Mouse (Mus musculus) kidney, postnatal 0 days (tissue): ENCODE measurements around the gene Stab2. TPM values are rescaled to one million over a fixed set of nuclear protein-coding genes. Genes with fewer than 3 reads are reported as not detected.

ENCODE experiments used
- ATAC-seq: fragments of 200-750 bp; cut with Nextera tagmentation; replicated peaks from 2 replicates; pipeline ENCODE4 v1.8.0; 2017; ENCODE audit warnings: low read depth, moderate number of reproducible peaks, moderate TSS enrichment, moderate library complexity; ENCODE audit not compliant: low FRiP score
- DNase-seq: peaks from one replicate; pipeline ENCODE4 v3.0.0-alpha.2; 2016; ENCODE audit warnings: low spot score
- H3K27ac ChIP-seq: fragments of 300-500 bp; sonication (generic); 2 replicates; pipeline ENCODE4 v1.5.1; 2014; ENCODE audit warnings: mild to moderate bottlenecking
- H3K27me3 ChIP-seq: fragments of 300-500 bp; sonication (generic); 2 replicates; pipeline ENCODE4 v1.6.1; 2014; ENCODE audit warnings: low read length, mixed read lengths; ENCODE audit not compliant: insufficient read depth
- H3K36me3 ChIP-seq: fragments of 300-500 bp; sonication (generic); 2 replicates; pipeline ENCODE4 v1.6.1; 2014; ENCODE audit warnings: low read length, mixed read lengths; ENCODE audit not compliant: insufficient read depth
- H3K4me1 ChIP-seq: fragments of 300-500 bp; sonication (generic); replicated peaks from 2 replicates; pipeline ENCODE4 v1.6.1; 2014; ENCODE audit warnings: antibody characterized with exemption, low read length, mixed read lengths; ENCODE audit not compliant: insufficient read depth
- H3K4me2 ChIP-seq: fragments of 300-500 bp; sonication (generic); 2 replicates; pipeline ENCODE4 v1.6.1; 2014; ENCODE audit warnings: mild to moderate bottlenecking, low read length, moderate library complexity, mixed read lengths
- H3K4me3 ChIP-seq: fragments of 300-500 bp; sonication (generic); replicated peaks from 2 replicates; pipeline ENCODE4 v1.5.1; 2014; ENCODE audit warnings: low read depth, low read length
- H3K9ac ChIP-seq: fragments of 300-500 bp; sonication (generic); 2 replicates; pipeline ENCODE4 v1.6.1; 2014; ENCODE audit warnings: low read depth, low read length
- H3K9me3 ChIP-seq: fragments of 300-500 bp; sonication (generic); replicated peaks from 2 replicates; pipeline ENCODE4 v1.6.1; 2016; ENCODE audit warnings: low read length, inconsistent platforms, mixed read lengths
- CTCF ChIP-seq: IDR thresholded peaks from 2 replicates; pipeline ENCODE4 v1.5.1; 2016; ENCODE audit warnings: antibody characterized with exemption, low read depth, mild to moderate bottlenecking, moderate library complexity
- WGBS: fragments of 180-500 bp; shearing (Covaris S2); extraction: QIAGEN DNeasy Blood & Tissue Kit; methylation state at CpG from one replicate; pipeline ENCODE4 v1.1.7; 2014; 5-methylcytosine and 5-hydroxymethylcytosine counted together
- polyA plus RNA-seq: library from polyadenylated mRNA; unstranded; fragments of >200 nt; fragmentation: Nextera tagmentation; extraction: Ambion mirVana; gene quantifications from 2 replicates; pipeline ENCODE4 v1.2.1, GENCODE M21; 2015

The Stab2 gene
- polyA plus RNA-seq, 1 experiment from 2014 or later = 0.51 TPM

DNA sequence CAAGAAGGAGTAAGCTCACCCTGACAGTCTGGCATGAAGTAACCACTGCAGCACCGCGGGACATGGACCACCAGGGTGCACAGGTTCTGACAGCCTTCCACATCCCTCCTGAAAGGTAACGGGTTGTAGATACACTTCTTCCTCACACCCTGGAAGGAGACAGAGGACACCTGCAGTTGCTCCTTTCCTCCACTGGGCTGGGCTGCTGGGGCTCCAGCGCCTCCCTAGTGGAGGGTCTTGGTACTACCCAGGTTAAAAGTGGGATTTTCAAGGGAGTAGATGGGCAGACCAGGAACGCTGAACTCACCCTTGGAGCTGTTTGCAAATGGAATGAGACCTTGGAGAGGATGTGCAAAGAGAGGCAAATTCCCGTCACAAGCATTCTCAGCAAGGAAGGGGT is 144.4 kb downstream of the Stab2 start:
- peak; percentile 37; the same call in 1 of the 2 replicates for TF ChIP-seq CTCF
- WGBS = 93% methylated on average over 6 of the region's 6 CpGs
- no peak for ATAC-seq
- Histone ChIP-seq H3K4me1 (no peaks in the 10 kb centered on the region), H3K9me3 (no peaks in the 10 kb centered on the region), H3K4me2 (no peak overlapping the region), H3K36me3 (no peaks in the 10 kb centered on the region), H3K9ac (no peak overlapping the region), H3K27ac (no peak overlapping the region), H3K4me3 (no peak overlapping the region), H3K27me3 (no peaks in the 10 kb centered on the region)
- DNase-seq = no peak

DNA sequence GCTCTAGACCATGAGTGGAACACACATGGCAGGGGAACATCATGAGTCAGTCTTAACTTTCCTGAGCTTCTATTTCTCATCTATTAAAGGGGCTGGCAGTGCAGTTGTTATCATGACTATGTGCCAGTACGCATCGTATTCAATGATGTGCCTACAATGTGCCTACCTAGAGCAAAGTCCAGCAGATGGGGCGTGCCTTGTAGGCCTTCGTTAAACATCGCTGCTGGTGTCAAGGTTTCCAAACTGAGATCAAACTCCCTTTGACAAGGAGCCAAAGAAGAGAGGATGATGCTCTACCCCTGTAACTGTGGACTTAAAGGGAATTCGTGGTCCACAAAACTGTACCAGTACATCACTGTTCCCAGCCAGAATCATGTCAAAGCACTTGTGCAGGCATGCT is 145.3 kb downstream of the Stab2 start:
- H3K9ac ChIP-seq = no peak overlapping the region
- no peaks in the 10 kb centered on the region for H3K27me3 ChIP-seq
- DNase-seq = no peak
- no peak for TF ChIP-seq CTCF
- WGBS = 91% methylated on average over 6 of the region's 6 CpGs
- no peak overlapping the region for H3K27ac ChIP-seq
- no peak for ATAC-seq
- no peaks in the 10 kb centered on the region for H3K4me1 ChIP-seq
- H3K4me2 ChIP-seq = no peak overlapping the region
- H3K36me3 ChIP-seq = no peaks in the 10 kb centered on the region
- no peak overlapping the region for H3K4me3 ChIP-seq
- no peaks in the 10 kb centered on the region for H3K9me3 ChIP-seq

DNA sequence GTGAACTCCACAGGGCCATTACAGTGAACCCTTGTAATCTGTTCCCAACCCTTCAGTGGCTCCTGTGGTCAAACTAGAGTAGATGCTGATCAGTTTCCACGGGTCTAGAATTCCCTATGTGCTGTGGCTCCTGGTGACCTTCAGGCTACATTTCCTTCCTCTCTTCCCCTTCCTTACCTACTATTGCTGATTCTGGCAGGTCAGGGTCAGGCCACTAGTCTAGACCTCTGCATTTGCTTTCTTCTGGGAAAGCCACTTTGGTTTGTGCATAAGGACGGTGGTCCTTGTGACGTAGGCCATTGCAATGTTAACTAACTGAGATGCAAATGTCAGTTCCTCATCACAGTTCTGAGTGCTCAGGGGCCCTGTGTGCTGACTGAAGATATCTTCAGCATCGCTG is 147.4 kb downstream of the Stab2 start:
- ATAC-seq = no peak
- no peak overlapping the region for H3K27ac ChIP-seq
- DNase-seq = no peak
- H3K9ac ChIP-seq = no peak overlapping the region
- no peaks in the 10 kb centered on the region for H3K36me3 ChIP-seq
- no peaks in the 10 kb centered on the region for H3K27me3 ChIP-seq
- no peak overlapping the region for H3K4me3 ChIP-seq
- no peak for TF ChIP-seq CTCF
- H3K4me2 ChIP-seq = no peak overlapping the region
- H3K4me1 ChIP-seq = no peaks in the 10 kb centered on the region
- 76% methylated on average over 4 of the region's 4 CpGs for WGBS
- H3K9me3 ChIP-seq = no peaks in the 10 kb centered on the region

DNA sequence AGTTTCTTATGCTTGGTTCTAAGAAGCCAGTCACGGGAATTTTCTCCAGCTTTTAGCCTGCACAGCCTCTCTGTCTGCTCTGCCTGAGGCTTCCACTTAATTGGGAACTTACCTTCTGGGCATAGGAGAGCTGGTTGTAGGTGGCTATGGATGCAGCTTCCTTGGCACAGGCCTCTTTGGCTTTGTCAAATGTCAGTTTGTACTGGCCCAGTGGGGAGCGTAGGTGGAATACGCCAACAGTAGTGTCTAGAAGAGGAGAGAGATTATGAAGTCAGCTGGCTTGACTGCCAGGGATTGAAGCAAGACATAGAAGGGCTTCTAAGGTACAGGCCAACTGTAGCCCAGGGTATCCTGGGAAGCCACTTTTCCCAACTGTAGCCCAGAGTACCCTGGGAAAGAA is 154.4 kb downstream of the Stab2 start:
- ATAC-seq (no peak), DNase-seq (no peak)
- Histone ChIP-seq H3K4me1 (no peaks in the 10 kb centered on the region), H3K4me2 (no peak overlapping the region), H3K9me3 (no peaks in the 10 kb centered on the region), H3K9ac (no peak overlapping the region), H3K36me3 (no peaks in the 10 kb centered on the region), H3K4me3 (no peak overlapping the region), H3K27me3 (no peaks in the 10 kb centered on the region), H3K27ac (no peak overlapping the region)
- 86% methylated on average over 3 of the region's 3 CpGs for WGBS
- TF ChIP-seq CTCF = no peak

DNA sequence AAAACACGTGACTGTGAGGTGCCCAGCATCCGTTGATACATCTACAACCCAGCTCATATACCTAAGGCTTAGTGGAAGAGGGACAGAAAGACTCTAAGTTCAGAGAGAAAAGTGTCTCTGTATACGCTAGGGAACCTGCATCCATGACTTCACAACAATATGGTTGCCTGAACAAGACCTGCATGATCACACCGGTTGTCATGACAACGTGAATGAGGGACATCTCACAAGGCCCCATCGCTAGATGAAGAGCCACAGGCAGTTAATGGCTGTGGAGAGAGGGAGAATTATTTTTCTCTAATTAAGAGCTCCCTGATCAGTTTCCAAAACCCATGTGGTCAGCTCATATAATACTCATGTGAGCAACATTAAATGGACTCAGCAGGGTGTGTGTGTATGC is 155.7 kb downstream of the Stab2 start:
- no peaks in the 10 kb centered on the region for H3K4me1 ChIP-seq
- 84% methylated on average over 6 of the region's 6 CpGs for WGBS
- no peaks in the 10 kb centered on the region for H3K27me3 ChIP-seq
- no peak overlapping the region for H3K27ac ChIP-seq
- ATAC-seq = no peak
- H3K9ac ChIP-seq = no peak overlapping the region
- no peak for DNase-seq
- no peak for TF ChIP-seq CTCF
- no peak overlapping the region for H3K4me3 ChIP-seq
- H3K36me3 ChIP-seq = no peaks in the 10 kb centered on the region
- H3K9me3 ChIP-seq = no peaks in the 10 kb centered on the region
- no peak overlapping the region for H3K4me2 ChIP-seq

DNA sequence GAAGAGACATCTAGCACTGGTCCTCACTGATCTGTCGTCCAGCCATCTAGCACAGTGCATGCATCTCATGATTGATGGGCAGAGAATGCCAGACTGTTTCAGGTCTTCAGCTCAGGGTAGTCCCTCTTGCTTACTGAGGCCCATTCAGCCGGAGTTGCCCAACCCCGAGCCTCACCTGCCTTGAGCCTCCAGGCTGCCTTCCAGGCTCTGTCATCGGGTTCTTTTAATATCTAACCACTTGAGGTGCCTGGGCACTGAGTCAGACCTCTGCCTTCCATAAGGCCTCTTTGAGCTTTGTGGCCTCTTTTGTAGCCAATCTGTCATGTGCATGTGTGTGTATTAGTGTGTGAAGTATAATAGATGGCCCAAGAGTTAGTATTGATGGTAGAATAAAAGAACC is 158.3 kb downstream of the Stab2 start:
- Histone ChIP-seq H3K4me2 (no peak overlapping the region), H3K36me3 (no peaks in the 10 kb centered on the region), H3K4me1 (no peaks in the 10 kb centered on the region), H3K9ac (no peak overlapping the region), H3K27me3 (no peaks in the 10 kb centered on the region), H3K9me3 (no peaks in the 10 kb centered on the region), H3K27ac (no peak overlapping the region), H3K4me3 (no peak overlapping the region)
- ATAC-seq = no peak
- no peak for DNase-seq
- 75% methylated on average over 4 of the region's 4 CpGs for WGBS
- TF ChIP-seq CTCF = no peak

DNA sequence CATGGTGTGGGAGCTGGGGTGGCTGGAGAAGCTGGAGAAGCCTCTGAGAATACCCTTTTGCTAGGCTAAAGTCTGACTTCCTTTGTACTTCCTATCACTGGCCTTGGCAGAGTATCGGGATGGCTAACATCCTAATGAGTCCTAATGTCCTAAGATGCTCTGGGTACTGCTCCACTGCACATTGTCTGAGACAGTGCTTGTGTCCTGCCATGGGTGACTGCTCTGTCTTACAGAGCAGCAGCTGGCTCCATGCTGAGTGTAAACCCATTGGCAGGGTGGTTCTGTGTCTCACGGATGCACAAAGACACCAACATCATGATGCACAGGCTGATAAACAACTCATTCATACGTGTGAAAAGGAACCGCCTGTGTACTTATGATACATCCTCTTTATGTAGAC is 158.7 kb downstream of the Stab2 start:
- Histone ChIP-seq H3K4me3 (no peak overlapping the region), H3K4me1 (no peaks in the 10 kb centered on the region), H3K4me2 (no peak overlapping the region), H3K27ac (no peak overlapping the region), H3K36me3 (no peaks in the 10 kb centered on the region), H3K27me3 (no peaks in the 10 kb centered on the region), H3K9ac (no peak overlapping the region), H3K9me3 (no peaks in the 10 kb centered on the region)
- ATAC-seq (no peak), DNase-seq (no peak)
- WGBS = 79% methylated on average over 4 of the region's 4 CpGs
- no peak for TF ChIP-seq CTCF
